Mouse (Mus musculus) lung, postnatal 10 days (tissue): ENCODE results near the gene Zfp799.

Experiments
- DNase-seq: peaks from one replicate; pipeline ENCODE4 v3.0.0; 2021

Gene Zfp799

GRCm38 (mm10) chr17:32786944-32787343 is 43.1 kb downstream of the Zfp799 start:
- no peak for DNase-seq

- peak; percentile 9 for DNase-seq
Measured at GRCm38 (mm10) chr17:32785656-32786055, 44.4 kb downstream of the Zfp799 start.

GRCm38 (mm10) chr17:32777564-32777963 is 52.5 kb downstream of the Zfp799 start:
- no peak for DNase-seq

- peak; percentile 19 for DNase-seq
Measured at GRCm38 (mm10) chr17:32771213-32771612, 58.8 kb downstream of the Zfp799 start.

GRCm38 (mm10) chr17:32766422-32766821 is 63.6 kb downstream of the Zfp799 start:
- no peak for DNase-seq
